Mouse (Mus musculus): ENCODE results near the gene Cep19. TPM values are rescaled to one million over a fixed set of nuclear protein-coding genes. Genes with fewer than 3 reads are reported as not detected.

Cep19 gene
- polyA plus RNA-seq, 1 experiment: 11.3 TPM

DNA sequence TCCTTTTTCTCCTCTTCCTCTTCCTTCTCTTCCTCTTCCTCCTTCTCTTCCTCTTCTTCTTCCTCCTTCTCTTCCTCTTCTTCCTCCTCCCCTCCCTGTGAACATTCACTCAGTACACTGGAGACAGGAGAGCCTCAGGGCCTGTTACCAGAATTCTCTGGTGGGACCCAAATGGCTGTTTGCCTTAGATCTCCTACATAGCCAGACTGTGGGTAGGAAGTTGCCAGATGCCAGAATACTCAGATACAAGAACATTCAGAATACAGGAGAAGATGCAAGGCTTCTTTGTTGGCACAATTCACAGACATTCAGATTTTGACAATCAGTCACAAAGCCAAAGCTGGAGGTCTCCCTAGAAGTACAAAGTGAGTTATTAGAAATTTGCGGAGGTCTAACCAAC is 39.4 kb downstream of the Cep19 start:
- no peak overlapping the region for H3K27ac ChIP-seq (ENCODE audit: control insufficient read depth, insufficient read depth, low read depth, low read length, poor library complexity)
- H3K4me1 ChIP-seq (ENCODE audit: control insufficient read depth, insufficient read depth, low read length): no peaks in the 10 kb centered on the region
- H3K4me3 ChIP-seq (replicated peaks; ENCODE audit: control insufficient read depth, low read depth, low read length): no peak overlapping the region
- WGBS: 95% methylated on average over 1 of the region's 1 CpGs
- no peak for TF ChIP-seq POLR2A (IDR thresholded peaks at IDR 0.05; ENCODE audit: borderline replicate concordance, control insufficient read depth, low read depth, low read length)
- no peak for TF ChIP-seq CTCF (IDR thresholded peaks at IDR 0.05; ENCODE audit: control insufficient read depth, insufficient read depth, low read length)

DNA sequence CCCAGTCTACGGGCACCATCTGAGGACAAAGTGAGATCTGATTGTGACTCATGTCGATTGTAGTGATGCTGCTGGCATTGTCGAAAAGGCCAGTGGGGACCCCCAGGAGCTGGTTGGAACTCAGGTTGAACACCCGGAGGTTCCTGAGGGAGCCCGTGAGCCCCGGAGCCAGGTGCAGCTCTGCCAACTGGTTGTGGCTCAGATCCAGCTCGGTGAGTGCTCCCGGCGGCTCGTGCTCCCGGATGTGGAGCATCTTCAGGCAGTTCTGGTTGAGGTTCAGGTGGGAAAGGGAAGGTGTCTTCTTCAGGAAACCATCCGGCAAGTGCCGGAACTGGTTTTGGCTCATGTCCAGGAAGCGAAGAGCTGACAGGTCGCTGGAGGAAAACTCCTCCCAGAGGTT is 44.2 kb downstream of the Cep19 start:
- Histone ChIP-seq H3K4me1 (ENCODE audit: control insufficient read depth, insufficient read depth, low read length) (no peaks in the 10 kb centered on the region), H3K27ac (ENCODE audit: control insufficient read depth, insufficient read depth, low read depth, low read length, poor library complexity) (no peak overlapping the region), H3K4me3 (replicated peaks; ENCODE audit: control insufficient read depth, low read depth, low read length) (no peak overlapping the region)
- WGBS: 94% methylated on average over 15 of the region's 15 CpGs
- no peak for TF ChIP-seq CTCF (IDR thresholded peaks at IDR 0.05; ENCODE audit: control insufficient read depth, insufficient read depth, low read length)
- no peak for TF ChIP-seq POLR2A (IDR thresholded peaks at IDR 0.05; ENCODE audit: borderline replicate concordance, control insufficient read depth, low read depth, low read length)

DNA sequence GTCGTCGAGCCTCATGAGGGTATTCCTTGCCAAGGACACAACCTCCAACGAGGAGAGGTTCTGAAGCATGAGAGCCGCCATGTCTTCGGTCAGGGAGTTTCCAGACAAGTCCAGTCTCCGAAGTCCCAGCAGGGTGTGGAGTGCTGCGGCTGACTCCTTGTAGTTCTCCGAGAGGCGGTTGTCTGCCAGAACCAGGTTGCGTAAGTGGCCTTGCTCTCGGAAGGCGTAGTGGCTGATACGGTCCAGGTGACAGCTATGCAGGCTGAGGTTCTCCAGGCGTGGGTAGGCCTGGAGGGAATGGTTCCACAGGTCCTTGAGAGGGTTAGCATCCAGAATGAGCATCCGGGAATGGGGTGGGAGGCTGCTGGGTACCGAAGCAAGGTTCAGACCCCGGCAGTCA is 45.0 kb downstream of the Cep19 start:
- no peak overlapping the region for H3K4me3 ChIP-seq (replicated peaks; ENCODE audit: control insufficient read depth, low read depth, low read length)
- H3K4me1 ChIP-seq (ENCODE audit: control insufficient read depth, insufficient read depth, low read length): no peaks in the 10 kb centered on the region
- no peak for TF ChIP-seq POLR2A (IDR thresholded peaks at IDR 0.05; ENCODE audit: borderline replicate concordance, control insufficient read depth, low read depth, low read length)
- TF ChIP-seq CTCF (IDR thresholded peaks at IDR 0.05; ENCODE audit: control insufficient read depth, insufficient read depth, low read length): no peak
- WGBS: 86% methylated on average over 17 of the region's 17 CpGs
- H3K27ac ChIP-seq (ENCODE audit: control insufficient read depth, insufficient read depth, low read depth, low read length, poor library complexity): no peak overlapping the region; the same call in 1 of the 2 replicates

DNA sequence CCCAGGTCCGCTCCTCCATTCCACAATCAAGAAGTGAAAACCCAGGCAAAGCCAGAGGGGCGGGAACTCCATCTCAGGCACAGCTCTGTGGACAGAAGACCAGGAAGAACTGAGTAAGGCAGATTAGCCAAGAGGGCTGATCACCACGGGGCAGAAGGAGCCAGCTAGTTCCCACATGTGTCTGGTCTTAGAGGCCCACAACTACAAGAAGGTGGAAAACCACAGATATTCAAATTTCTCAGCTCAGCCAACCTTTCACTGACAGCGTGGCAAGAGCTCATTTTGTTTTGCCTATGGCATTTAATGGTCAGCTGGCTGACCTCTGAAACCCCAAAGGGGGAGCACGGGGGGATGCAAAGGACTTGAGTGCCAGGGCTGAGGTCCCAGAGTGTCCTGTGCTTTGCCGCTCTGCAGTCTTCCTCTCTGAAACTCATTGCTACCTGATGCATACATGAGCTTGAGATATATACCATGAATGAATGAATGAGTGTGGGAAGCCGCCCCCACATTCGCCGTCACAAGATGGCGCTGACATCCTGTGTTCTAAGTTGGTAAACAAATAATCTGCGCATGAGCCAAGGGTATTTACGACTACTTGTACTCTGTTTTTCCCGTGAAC is 48.1 kb downstream of the Cep19 start:
- Histone ChIP-seq H3K4me1 (ENCODE audit: control insufficient read depth, insufficient read depth, low read length) (no peaks in the 10 kb centered on the region), H3K4me3 (replicated peaks; ENCODE audit: control insufficient read depth, low read depth, low read length) (no peak overlapping the region), H3K27ac (ENCODE audit: control insufficient read depth, insufficient read depth, low read depth, low read length, poor library complexity) (no peak overlapping the region; the same call in 1 of the 2 replicates)
- 67% methylated on average over 11 of the region's 13 CpGs for WGBS
- TF ChIP-seq POLR2A (IDR thresholded peaks at IDR 0.05; ENCODE audit: borderline replicate concordance, control insufficient read depth, low read depth, low read length) (no peak), CTCF (IDR thresholded peaks at IDR 0.05; ENCODE audit: control insufficient read depth, insufficient read depth, low read length) (no peak)

DNA sequence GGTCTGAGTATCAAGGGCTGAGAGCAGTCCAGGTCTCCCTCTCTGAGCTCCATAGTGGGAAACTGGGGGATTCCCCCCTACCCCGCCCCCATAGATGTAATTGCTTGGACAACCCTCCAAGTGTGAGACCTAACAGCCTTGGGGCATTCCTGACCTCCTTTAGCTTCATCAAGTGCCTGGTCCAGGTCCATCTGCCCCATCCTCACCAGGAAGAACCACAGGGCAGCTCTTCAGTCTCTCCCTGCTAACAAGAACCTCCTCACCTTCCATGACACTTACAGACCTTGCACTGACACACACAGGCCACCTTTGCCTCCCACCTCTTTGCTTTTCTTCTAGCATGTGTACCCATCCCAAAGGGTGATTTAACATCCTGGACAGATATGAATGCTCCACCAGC is 54.4 kb downstream of the Cep19 start:
- WGBS: 75% methylated on average over 1 of the region's 1 CpGs
- H3K4me1 ChIP-seq (ENCODE audit: control insufficient read depth, insufficient read depth, low read length): peaks cover 2% of the 10 kb centered on the region; the same call in 1 of the 2 replicates
- TF ChIP-seq CTCF (IDR thresholded peaks at IDR 0.05; ENCODE audit: control insufficient read depth, insufficient read depth, low read length): no peak
- no peak for TF ChIP-seq POLR2A (IDR thresholded peaks at IDR 0.05; ENCODE audit: borderline replicate concordance, control insufficient read depth, low read depth, low read length)
- H3K4me3 ChIP-seq (replicated peaks; ENCODE audit: control insufficient read depth, low read depth, low read length): no peak overlapping the region
- H3K27ac ChIP-seq (ENCODE audit: control insufficient read depth, insufficient read depth, low read depth, low read length, poor library complexity): no peak overlapping the region

DNA sequence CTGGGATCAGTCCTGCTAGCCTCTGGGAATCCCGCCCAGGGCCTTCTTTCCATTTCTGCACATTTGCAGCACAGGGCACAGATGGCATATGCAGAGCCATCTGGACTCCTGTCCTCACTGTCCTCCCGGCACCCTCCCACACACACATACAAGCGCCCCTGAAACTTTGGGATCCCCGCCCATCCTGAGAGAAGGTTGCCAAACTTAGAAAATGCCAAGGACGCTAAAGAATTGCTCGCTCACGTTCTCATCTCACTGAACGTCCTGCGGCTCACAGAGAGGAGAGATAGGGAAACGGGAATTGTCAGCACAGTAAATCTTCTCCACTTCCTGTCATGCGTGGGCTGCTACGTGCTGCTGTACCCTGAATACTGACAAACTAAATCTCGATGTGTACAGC is 54.8 kb downstream of the Cep19 start:
- WGBS: 68% methylated on average over 13 of the region's 13 CpGs
- no peak overlapping the region for H3K27ac ChIP-seq (ENCODE audit: control insufficient read depth, insufficient read depth, low read depth, low read length, poor library complexity)
- TF ChIP-seq POLR2A (IDR thresholded peaks at IDR 0.05; ENCODE audit: borderline replicate concordance, control insufficient read depth, low read depth, low read length) (no peak), CTCF (IDR thresholded peaks at IDR 0.05; ENCODE audit: control insufficient read depth, insufficient read depth, low read length) (no peak)
- H3K4me3 ChIP-seq (replicated peaks; ENCODE audit: control insufficient read depth, low read depth, low read length): no peak overlapping the region
- peaks cover 2% of the 10 kb centered on the region; the same call in 1 of the 2 replicates for H3K4me1 ChIP-seq (ENCODE audit: control insufficient read depth, insufficient read depth, low read length)

DNA sequence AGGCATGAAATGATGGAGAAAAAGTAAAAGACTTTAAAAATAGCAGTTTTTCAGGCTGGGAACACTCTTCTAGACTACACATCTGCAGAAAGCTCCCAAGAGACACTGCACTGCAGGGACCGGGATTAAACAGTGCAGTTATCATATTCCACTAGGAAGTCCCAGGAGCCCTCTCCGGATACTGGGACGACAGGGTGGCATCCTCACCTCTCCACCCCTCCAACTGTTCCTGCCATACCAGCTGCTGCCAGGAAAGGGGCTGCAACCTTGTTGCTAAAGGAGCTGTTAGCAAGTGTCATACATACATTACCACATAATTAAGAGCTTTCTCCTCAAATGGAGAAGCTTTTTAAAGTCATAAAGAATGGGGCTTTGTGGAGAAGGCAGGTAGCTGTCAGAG is 57.1 kb downstream of the Cep19 start:
- no peak overlapping the region for H3K27ac ChIP-seq (ENCODE audit: control insufficient read depth, insufficient read depth, low read depth, low read length, poor library complexity)
- 74% methylated on average over 3 of the region's 3 CpGs for WGBS
- peaks cover 3% of the 10 kb centered on the region; the same call in 1 of the 2 replicates for H3K4me1 ChIP-seq (ENCODE audit: control insufficient read depth, insufficient read depth, low read length)
- no peak overlapping the region for H3K4me3 ChIP-seq (replicated peaks; ENCODE audit: control insufficient read depth, low read depth, low read length)
- TF ChIP-seq POLR2A (IDR thresholded peaks at IDR 0.05; ENCODE audit: borderline replicate concordance, control insufficient read depth, low read depth, low read length) (no peak), CTCF (IDR thresholded peaks at IDR 0.05; ENCODE audit: control insufficient read depth, insufficient read depth, low read length) (no peak)

DNA sequence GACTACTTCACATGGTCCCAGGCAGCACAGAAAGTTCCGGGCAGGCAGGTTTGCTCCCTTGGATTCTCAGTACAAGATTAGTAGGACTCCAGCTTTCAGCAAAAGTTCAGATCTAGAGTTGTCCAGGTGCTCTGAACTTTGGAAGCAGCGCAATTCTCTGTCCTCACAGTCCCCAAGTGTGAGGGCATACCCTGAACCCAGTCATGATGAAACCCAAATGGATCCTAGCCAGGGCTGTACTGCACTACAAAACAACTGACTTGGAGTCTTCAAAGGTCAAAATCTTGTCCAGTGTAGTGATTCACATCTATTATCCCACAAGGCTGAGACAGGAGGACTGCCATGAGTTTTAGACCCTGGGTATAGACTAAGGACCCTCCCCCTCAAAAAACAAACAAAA is 57.8 kb downstream of the Cep19 start:
- Histone ChIP-seq H3K4me1 (ENCODE audit: control insufficient read depth, insufficient read depth, low read length) (peaks cover 3% of the 10 kb centered on the region; the same call in 1 of the 2 replicates), H3K27ac (ENCODE audit: control insufficient read depth, insufficient read depth, low read depth, low read length, poor library complexity) (no peak overlapping the region; the same call in 1 of the 2 replicates), H3K4me3 (replicated peaks; ENCODE audit: control insufficient read depth, low read depth, low read length) (no peak overlapping the region)
- WGBS: 83% methylated on average over 2 of the region's 2 CpGs
- no peak for TF ChIP-seq POLR2A (IDR thresholded peaks at IDR 0.05; ENCODE audit: borderline replicate concordance, control insufficient read depth, low read depth, low read length)
- TF ChIP-seq CTCF (IDR thresholded peaks at IDR 0.05; ENCODE audit: control insufficient read depth, insufficient read depth, low read length): no peak

Other genes starting within 250 kb of the Cep19 start
- not detected in 2 replicates for gene Meltf, start 221.0 kb upstream of the Cep19 start, polyA plus RNA-seq (2011; ENCODE audit: insufficient read depth, insufficient read length, low replicate concordance, missing spikeins)
- 0.79 and 6.2 TPM in 2 replicates for gene Pigz, start 165.9 kb upstream of the Cep19 start, polyA plus RNA-seq (2011; ENCODE audit: insufficient read depth, insufficient read length, low replicate concordance, missing spikeins)
- gene 0610012G03Rik, start 151.3 kb upstream of the Cep19 start, polyA plus RNA-seq (2011; ENCODE audit: insufficient read depth, insufficient read length, low replicate concordance, missing spikeins): 16.2 and 24.9 TPM in 2 replicates
- 16.3 and 39.3 TPM in 2 replicates for gene Ncbp2, start 151.3 kb upstream of the Cep19 start, polyA plus RNA-seq (2011; ENCODE audit: insufficient read depth, insufficient read length, low replicate concordance, missing spikeins)
- gene Senp5, start 96.5 kb upstream of the Cep19 start, polyA plus RNA-seq (2011; ENCODE audit: insufficient read depth, insufficient read length, low replicate concordance, missing spikeins): 4.3 and 5.3 TPM in 2 replicates
- 12.7 and 25.2 TPM in 2 replicates for gene Pak2, start 20.5 kb upstream of the Cep19 start, polyA plus RNA-seq (2011; ENCODE audit: insufficient read depth, insufficient read length, low replicate concordance, missing spikeins)
- gene Pigx, start 60 bp upstream of the Cep19 start, polyA plus RNA-seq (2011; ENCODE audit: insufficient read depth, insufficient read length, low replicate concordance, missing spikeins): 11.1 and 35.7 TPM in 2 replicates
- gene Nrros, start 65.8 kb downstream of the Cep19 start, polyA plus RNA-seq (2011; ENCODE audit: insufficient read depth, insufficient read length, low replicate concordance, missing spikeins): 22.6 and 50.5 TPM in 2 replicates
- gene Bex6, start 80.0 kb downstream of the Cep19 start, polyA plus RNA-seq (2011; ENCODE audit: insufficient read depth, insufficient read length, low replicate concordance, missing spikeins): 3.3 and 6.1 TPM in 2 replicates
- gene Fbxo45, start 147.4 kb downstream of the Cep19 start, polyA plus RNA-seq (2011; ENCODE audit: insufficient read depth, insufficient read length, low replicate concordance, missing spikeins): 4.4 and 6.0 TPM in 2 replicates
- 14.0 and 15.5 TPM in 2 replicates for gene Wdr53, start 147.4 kb downstream of the Cep19 start, polyA plus RNA-seq (2011; ENCODE audit: insufficient read depth, insufficient read length, low replicate concordance, missing spikeins)
- not detected in 2 replicates for gene Smco1, start 171.7 kb downstream of the Cep19 start, polyA plus RNA-seq (2011; ENCODE audit: insufficient read depth, insufficient read length, low replicate concordance, missing spikeins)
- gene Rnf168, start 177.7 kb downstream of the Cep19 start, polyA plus RNA-seq (2011; ENCODE audit: insufficient read depth, insufficient read length, low replicate concordance, missing spikeins): 22.6 and 32.5 TPM in 2 replicates
- gene Ubxn7, start 232.5 kb downstream of the Cep19 start, polyA plus RNA-seq (2011; ENCODE audit: insufficient read depth, insufficient read length, low replicate concordance, missing spikeins): 7.1 and 9.0 TPM in 2 replicates

Measured in bone marrow, adult 2 months (tissue).